Mouse (Mus musculus): ENCODE data around the gene Oxt. TPM values are rescaled to one million over a fixed set of nuclear protein-coding genes. Genes with fewer than 3 reads are reported as not detected.

Gene Oxt
- polyA plus RNA-seq, 1 experiment from 2014 or later, result not detected

DNA sequence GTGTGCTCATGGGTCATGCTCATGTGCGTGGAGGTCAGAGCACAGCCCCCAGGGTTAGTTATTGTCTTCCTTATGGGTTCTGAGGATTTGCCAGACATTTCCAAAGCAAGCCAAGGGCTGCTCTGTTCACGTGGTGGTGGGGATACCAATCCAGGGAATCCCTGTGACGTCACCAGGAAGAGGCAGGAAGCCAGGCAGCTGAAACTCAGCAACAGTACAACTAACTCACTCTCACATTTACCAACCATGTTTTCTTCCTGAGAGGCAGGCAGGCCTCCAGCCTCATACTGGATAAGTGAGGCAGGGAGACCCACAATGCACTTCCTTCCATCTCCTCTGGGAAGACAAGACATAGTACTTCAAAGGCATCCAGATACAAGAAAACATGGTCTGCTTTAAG, 22.4 kb downstream of the Oxt start:
- no peak overlapping the region for H3K4me2 ChIP-seq
- no peaks in the 10 kb centered on the region for H3K4me1 ChIP-seq (ENCODE audit: control insufficient read depth, insufficient read depth, low read length)
- no peak overlapping the region for H3K27ac ChIP-seq (ENCODE audit: low read depth, low read length)
- WGBS (ENCODE audit: insufficient replicate concordance), result 61% methylated on average over 3 of the region's 3 CpGs
- no peak overlapping the region for H3K4me3 ChIP-seq (ENCODE audit: low read depth, low read length)
- H3K9me3 ChIP-seq (replicated peaks; ENCODE audit: control insufficient read depth, low read length), result no peaks in the 10 kb centered on the region
- no peak overlapping the region for H3K9ac ChIP-seq (ENCODE audit: low read depth, low read length)
- H3K36me3 ChIP-seq (ENCODE audit: control insufficient read depth, insufficient read depth, low read length), result peaks cover 10% of the 10 kb centered on the region; the same call in 1 of the 2 replicates
- no peaks in the 10 kb centered on the region for H3K27me3 ChIP-seq (ENCODE audit: control insufficient read depth, insufficient read depth, low read length)
- no peak for ATAC-seq (replicated peaks; ENCODE audit: insufficient number of reproducible peaks, low FRiP score, low TSS enrichment)

- ATAC-seq (replicated peaks; ENCODE audit: insufficient number of reproducible peaks, low FRiP score, low TSS enrichment), result no peak
- Histone ChIP-seq H3K36me3 (ENCODE audit: control insufficient read depth, insufficient read depth, low read length) (peaks cover 9% of the 10 kb centered on the region; the same call in 1 of the 2 replicates), H3K9ac (ENCODE audit: low read depth, low read length) (no peak overlapping the region), H3K4me1 (ENCODE audit: control insufficient read depth, insufficient read depth, low read length) (no peaks in the 10 kb centered on the region), H3K27ac (ENCODE audit: low read depth, low read length) (no peak overlapping the region), H3K9me3 (replicated peaks; ENCODE audit: control insufficient read depth, low read length) (no peaks in the 10 kb centered on the region), H3K4me3 (ENCODE audit: low read depth, low read length) (no peak overlapping the region), H3K27me3 (ENCODE audit: control insufficient read depth, insufficient read depth, low read length) (no peaks in the 10 kb centered on the region), H3K4me2 (no peak overlapping the region)
- 76% methylated on average over 4 of the region's 4 CpGs for WGBS (ENCODE audit: insufficient replicate concordance)
These were observed 26.2 kb downstream of the Oxt start for GRCm38 (mm10) chr2:130602195-130602594.

- no peak for ATAC-seq (replicated peaks; ENCODE audit: insufficient number of reproducible peaks, low FRiP score, low TSS enrichment)
- no peaks in the 10 kb centered on the region for H3K4me1 ChIP-seq (ENCODE audit: control insufficient read depth, insufficient read depth, low read length)
- no peak overlapping the region for H3K27ac ChIP-seq (ENCODE audit: low read depth, low read length)
- H3K9me3 ChIP-seq (replicated peaks; ENCODE audit: control insufficient read depth, low read length), result no peaks in the 10 kb centered on the region
- H3K9ac ChIP-seq (ENCODE audit: low read depth, low read length), result no peak overlapping the region
- no peaks in the 10 kb centered on the region for H3K27me3 ChIP-seq (ENCODE audit: control insufficient read depth, insufficient read depth, low read length)
- no peak overlapping the region for H3K4me3 ChIP-seq (ENCODE audit: low read depth, low read length)
- no peak overlapping the region for H3K4me2 ChIP-seq
- peaks cover 23% of the 10 kb centered on the region for H3K36me3 ChIP-seq (ENCODE audit: control insufficient read depth, insufficient read depth, low read length)
- 57% methylated on average over 3 of the region's 3 CpGs for WGBS (ENCODE audit: insufficient replicate concordance)
These were observed 37.1 kb downstream of the Oxt start for GRCm38 (mm10) chr2:130613091-130613490.

DNA sequence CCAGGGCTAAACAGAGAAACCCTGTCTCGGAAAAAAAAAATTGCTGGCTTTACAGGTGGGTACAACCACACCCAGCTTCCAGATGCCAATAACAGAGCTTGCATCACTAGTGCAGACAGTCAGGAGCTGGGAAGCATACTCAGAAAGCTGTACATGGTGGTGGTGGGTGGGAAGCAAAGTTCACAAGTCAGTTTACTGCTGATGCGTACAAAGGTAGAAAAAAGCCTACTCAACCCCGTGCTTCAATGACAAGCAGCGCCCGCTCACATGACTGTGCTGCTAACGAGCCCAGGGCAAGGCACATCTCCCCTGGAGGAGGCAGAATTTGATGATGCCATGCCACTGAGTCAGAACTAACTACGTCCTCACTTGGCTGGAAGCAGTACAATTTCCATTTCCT, 43.0 kb downstream of the Oxt start:
- Histone ChIP-seq H3K4me1 (ENCODE audit: control insufficient read depth, insufficient read depth, low read length) (no peaks in the 10 kb centered on the region), H3K4me3 (ENCODE audit: low read depth, low read length) (no peak overlapping the region), H3K4me2 (no peak overlapping the region), H3K27ac (ENCODE audit: low read depth, low read length) (no peak overlapping the region), H3K9ac (ENCODE audit: low read depth, low read length) (no peak overlapping the region), H3K27me3 (ENCODE audit: control insufficient read depth, insufficient read depth, low read length) (no peaks in the 10 kb centered on the region), H3K9me3 (replicated peaks; ENCODE audit: control insufficient read depth, low read length) (no peaks in the 10 kb centered on the region), H3K36me3 (ENCODE audit: control insufficient read depth, insufficient read depth, low read length) (peaks cover 26% of the 10 kb centered on the region)
- WGBS (ENCODE audit: insufficient replicate concordance), result 90% methylated on average over 7 of the region's 7 CpGs
- no peak for ATAC-seq (replicated peaks; ENCODE audit: insufficient number of reproducible peaks, low FRiP score, low TSS enrichment)

Small RNA genes lying within 50 kb of the gene (microRNA-seq; reads per million reads assigned to microRNA genes)
- not detected for gene Gm23876 (ENCODE audit: borderline number of aligned reads)

Other genes starting within 250 kb of the Oxt start
- 27.0 and 31.2 TPM in 2 replicates for gene Cpxm1, start 178.6 kb upstream of the Oxt start, polyA plus RNA-seq (2014; fragmentation: Nextera tagmentation; extraction: Ambion mirVana)
- gene Gm28372, start 170.9 kb upstream of the Oxt start, polyA plus RNA-seq (2014; fragmentation: Nextera tagmentation; extraction: Ambion mirVana), result not detected in 2 replicates
- gene 1700020A23Rik, start 170.9 kb upstream of the Oxt start, polyA plus RNA-seq (2014; fragmentation: Nextera tagmentation; extraction: Ambion mirVana), result not detected in 2 replicates
- gene Tmem239, start 169.7 kb upstream of the Oxt start, polyA plus RNA-seq (2014; fragmentation: Nextera tagmentation; extraction: Ambion mirVana), result not detected in 2 replicates
- gene Vps16, start 151.8 kb upstream of the Oxt start, polyA plus RNA-seq (2014; fragmentation: Nextera tagmentation; extraction: Ambion mirVana), result 45.1 and 52.0 TPM in 2 replicates
- 7.4 and 7.9 TPM in 2 replicates for gene Pced1a, start 151.5 kb upstream of the Oxt start, polyA plus RNA-seq (2014; fragmentation: Nextera tagmentation; extraction: Ambion mirVana)
- 72.9 and 79.7 TPM in 2 replicates for gene Ptpra, start 125.9 kb upstream of the Oxt start, polyA plus RNA-seq (2014; fragmentation: Nextera tagmentation; extraction: Ambion mirVana)
- 78.4 and 79.9 TPM in 2 replicates for gene Mrps26, start 12.4 kb upstream of the Oxt start, polyA plus RNA-seq (2014; fragmentation: Nextera tagmentation; extraction: Ambion mirVana)
- gene Avp, start 6.4 kb downstream of the Oxt start, polyA plus RNA-seq (2014; fragmentation: Nextera tagmentation; extraction: Ambion mirVana), result 1.1 and 1.3 TPM in 2 replicates
- gene Fastkd5, start 53.9 kb downstream of the Oxt start, polyA plus RNA-seq (2014; fragmentation: Nextera tagmentation; extraction: Ambion mirVana), result 18.8 and 19.7 TPM in 2 replicates
- gene Ubox5, start 53.9 kb downstream of the Oxt start, polyA plus RNA-seq (2014; fragmentation: Nextera tagmentation; extraction: Ambion mirVana), result 8.9 and 10.4 TPM in 2 replicates
- 0.66 and 0.69 TPM in 2 replicates for gene Lzts3, start 66.6 kb downstream of the Oxt start, polyA plus RNA-seq (2014; fragmentation: Nextera tagmentation; extraction: Ambion mirVana)
- 41.3 and 44.7 TPM in 2 replicates for gene Ddrgk1, start 88.5 kb downstream of the Oxt start, polyA plus RNA-seq (2014; fragmentation: Nextera tagmentation; extraction: Ambion mirVana)
- 88.7 and 91.0 TPM in 2 replicates for gene Itpa, start 91.4 kb downstream of the Oxt start, polyA plus RNA-seq (2014; fragmentation: Nextera tagmentation; extraction: Ambion mirVana)
- gene Slc4a11, start 121.3 kb downstream of the Oxt start, polyA plus RNA-seq (2014; fragmentation: Nextera tagmentation; extraction: Ambion mirVana), result 0.17 and 0.32 TPM in 2 replicates

Measured in heart, embryonic 11.5 days (tissue).